Mouse (Mus musculus): ENCODE data around the gene Ptprb.

Ptprb gene

DNA sequence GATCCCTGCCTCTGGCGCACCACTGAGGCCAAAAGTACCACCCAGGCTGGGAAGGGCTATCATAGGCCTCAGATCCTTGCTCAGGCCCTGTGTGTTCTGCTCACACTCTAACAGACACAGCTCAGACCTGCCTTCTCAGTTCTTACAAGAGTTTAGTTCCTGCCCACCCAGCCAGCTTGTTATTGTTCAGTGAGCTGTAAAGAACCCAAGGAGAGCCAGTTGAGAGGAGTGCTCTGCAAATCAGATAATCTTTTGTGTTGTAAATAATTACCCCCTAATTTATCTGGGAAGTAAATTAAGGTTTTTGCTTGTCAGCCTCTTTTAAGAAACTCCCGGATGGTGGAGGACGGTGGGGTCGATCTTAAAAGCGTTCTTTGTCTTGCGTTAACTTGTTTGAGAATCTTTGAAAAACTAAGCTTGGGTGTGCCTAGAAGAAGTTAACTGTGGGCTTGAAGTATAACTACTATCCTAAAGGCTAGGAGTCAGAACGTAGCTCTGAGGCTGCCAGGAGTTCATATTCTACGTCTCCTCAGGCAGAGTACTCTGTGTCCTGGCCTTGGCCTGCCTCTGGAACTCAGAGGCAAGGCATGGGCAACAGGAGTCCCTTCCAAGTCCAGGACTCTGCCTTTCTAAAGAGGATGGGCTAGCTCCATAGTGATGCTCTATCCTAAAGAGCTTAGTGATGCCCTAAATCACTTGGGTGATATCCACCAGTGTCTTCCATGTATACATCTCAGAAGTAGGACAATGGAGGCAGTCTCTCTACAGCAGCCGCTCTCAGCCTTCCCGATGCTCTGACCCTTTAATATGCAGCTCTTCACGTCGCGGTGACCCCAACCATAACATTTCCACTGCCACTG, 107.7 kb downstream of the Ptprb start:
- no peak for DNase-seq

DNA sequence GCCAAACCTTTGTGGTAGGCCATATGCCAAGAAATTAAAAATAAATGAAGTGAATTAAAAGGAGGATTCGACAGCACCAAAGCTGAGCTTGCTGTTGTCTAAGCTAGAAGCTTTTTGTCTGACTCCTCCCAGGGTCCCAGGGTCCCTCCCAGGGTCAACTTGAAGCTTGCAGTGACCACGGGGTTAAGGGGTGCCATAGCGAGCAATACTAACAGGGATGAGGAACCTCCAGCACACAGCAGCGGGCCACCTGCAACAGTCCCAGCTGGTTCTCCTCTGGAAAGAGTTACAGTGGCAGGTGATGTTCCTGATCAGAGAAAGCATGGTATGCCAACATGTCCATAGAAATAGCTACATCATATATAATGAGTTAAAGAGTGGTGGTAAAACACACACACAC, 109.1 kb downstream of the Ptprb start:
- DNase-seq, result no peak

DNA sequence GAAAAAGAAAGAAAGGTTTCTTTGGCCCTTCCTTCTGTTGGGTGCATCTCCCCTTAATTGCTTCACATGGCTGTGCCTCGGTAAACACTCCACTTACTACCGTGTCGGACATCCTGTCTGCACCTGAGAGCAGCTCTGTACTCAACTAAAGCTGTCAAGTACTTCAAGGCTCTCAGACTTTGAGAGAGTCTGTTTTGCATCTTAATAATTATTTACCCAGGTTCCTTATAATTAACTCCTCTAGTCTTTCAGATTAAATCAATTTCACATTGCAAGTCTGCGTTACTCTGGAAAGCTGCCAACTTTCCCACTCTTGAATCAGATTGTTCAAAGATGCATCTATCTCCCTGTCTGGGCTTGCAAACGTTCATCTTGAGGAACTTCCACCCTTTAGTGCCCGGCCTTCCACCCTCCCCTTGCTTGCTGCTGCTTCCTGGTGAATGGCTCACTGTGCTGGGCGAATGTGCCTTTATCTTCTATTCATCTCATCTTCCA, 111.1 kb downstream of the Ptprb start:
- DNase-seq, result no peak

GRCm38 (mm10) chr10:116388840-116389239, 113.5 kb downstream of the Ptprb start:
- DNase-seq, result no peak

DNA sequence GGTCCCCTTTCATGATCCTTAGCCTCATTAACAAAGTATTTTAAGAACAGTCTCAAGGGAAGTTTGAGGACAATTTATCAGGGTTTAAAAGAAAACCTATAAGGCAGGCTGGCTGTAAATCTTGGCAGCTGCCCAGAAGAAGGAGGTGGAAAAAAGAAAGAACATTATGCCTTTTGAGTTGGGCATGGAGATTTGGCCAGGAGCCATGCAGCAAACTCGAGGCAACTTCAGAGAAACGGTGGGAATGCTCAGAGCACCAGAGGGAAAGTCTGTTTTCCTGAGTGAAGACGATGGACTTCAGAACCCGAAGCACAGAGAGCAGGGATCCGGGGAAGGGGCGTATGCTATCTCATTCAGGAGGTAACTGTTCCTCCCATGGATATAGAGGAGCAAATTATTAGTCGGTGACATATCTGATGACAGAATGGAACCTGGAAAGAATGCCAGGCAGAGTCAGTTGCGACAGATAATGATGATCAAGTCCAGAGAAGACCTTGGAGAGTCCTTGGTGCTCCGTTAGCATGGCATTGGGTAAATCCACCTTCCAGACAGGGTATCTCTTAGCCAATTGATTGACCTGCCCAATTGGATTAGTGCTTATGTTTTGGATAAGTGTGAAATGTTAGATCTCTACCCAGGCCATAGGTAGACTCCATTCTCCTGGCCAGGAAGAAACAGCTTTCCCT, 118.6 kb downstream of the Ptprb start:
- DNase-seq, result no peak

GRCm38 (mm10) chr10:116394585-116394984, 119.3 kb downstream of the Ptprb start:
- DNase-seq, result no peak

- no peak for DNase-seq
These were observed 121.0 kb downstream of the Ptprb start for GRCm38 (mm10) chr10:116396279-116396678.

GRCm38 (mm10) chr10:116396966-116397365, 121.6 kb downstream of the Ptprb start:
- no peak for DNase-seq

DNA sequence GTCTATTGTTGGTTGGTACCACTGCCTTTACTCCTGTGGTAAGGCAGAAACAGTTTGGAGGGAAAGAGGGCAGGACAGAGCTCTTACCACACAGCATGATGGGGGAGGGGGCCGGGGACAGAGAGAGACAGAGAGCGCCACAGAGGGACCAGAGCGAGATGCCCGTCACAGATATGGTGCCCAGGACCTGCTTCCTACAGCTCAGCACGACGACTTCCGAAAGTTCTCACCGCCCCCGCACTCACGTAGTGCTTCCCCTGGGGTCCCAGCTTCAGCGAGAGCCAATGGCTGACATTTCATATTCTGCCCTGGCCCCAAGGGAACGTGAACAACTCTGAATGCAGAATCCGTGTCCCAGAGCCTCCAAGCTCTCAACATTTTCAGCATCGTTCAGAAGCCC, 122.2 kb downstream of the Ptprb start:
- DNase-seq, result no peak

- no peak for DNase-seq
These were observed 122.7 kb downstream of the Ptprb start for GRCm38 (mm10) chr10:116397973-116398372.

DNA sequence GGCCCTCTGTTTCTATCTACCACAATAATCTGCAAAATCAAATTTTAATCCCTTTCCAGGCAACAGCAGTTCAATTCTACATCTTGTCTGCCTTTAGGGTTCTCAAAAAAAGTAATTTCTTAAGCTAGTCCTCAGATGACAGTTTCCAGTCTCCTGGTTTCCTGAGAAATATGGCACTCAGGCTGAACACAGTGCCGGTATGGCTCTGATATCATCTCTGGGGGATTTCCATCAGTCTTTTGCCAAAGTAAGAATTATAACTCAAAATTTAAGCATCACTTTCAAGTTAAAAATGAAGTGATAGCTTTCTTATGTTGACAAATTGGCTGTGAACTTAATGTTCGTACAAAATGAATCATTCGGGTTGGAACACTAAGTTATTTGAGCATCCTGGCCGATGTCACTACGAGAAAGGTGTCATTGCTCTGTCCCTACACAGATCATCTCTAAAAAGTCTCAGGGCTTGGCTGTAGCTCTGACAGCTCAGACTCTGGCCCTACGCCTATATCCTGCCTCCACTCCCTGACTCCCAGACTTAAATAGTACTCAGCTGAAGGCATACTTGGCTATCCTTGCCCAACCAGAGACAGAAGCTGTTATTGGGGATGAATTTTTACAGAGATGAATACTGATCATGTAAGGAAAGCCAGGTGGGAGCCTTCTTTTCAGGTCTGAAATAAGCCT, 127.6 kb downstream of the Ptprb start:
- DNase-seq, result peak; percentile 11

GRCm38 (mm10) chr10:116403679-116404078, 128.4 kb downstream of the Ptprb start:
- peak; percentile 13 for DNase-seq

- no peak for DNase-seq
These were observed 129.7 kb downstream of the Ptprb start for GRCm38 (mm10) chr10:116405011-116405410.

DNA sequence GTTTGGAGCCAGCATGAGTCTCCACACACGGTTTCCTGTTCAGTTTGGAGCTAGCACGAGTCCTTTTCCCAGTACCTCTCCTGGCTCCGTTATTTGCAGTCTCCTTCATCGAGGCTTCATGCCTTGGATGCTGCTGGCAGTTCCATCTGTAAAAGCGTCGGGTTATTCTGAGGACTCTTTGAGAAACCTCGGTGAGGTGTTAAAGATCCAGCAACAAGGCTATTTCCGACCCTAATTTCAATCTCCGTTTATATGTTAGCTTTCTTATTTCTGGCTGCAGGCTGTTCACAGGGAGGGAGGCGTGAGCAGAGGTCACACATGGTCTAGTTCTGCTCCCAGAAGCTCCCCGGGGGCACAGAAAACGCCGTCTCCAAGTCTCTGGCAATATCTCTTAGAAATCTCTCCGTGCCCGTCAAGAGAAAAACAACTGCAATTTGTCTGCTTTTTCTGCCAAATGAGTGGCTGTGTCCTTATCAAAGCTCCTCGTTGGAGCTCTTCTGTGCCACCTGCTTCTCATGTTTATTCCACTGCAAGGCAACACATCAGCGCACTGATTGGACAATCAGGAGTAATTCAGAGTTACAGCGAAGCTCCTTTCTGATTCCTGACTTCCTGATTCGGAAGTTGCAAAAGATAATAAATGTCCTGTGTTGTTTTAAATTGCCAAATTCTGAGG, 132.5 kb downstream of the Ptprb start:
- DNase-seq, result no peak

- no peak for DNase-seq
These were observed 135.5 kb downstream of the Ptprb start for GRCm38 (mm10) chr10:116410826-116411225.

DNA sequence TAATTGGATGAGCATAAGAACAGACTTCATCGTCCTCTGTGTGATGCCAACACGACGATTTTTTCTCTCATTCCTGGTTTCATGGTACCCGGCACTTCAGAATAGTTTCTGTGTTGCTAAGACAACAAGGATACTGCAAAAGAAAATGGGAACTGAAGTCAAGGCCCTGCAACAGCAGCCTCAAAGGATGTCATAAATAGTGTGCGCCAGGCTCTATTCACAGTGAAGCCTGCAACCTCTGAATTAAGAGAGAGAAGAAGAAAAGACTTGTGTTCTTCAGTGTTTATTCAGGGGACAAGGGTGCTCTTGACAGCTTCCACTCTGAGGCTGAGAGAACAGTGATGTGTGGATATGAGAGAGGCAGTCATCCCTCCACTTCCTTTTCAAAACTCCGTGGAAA, 140.8 kb downstream of the Ptprb start:
- DNase-seq, result no peak

GRCm38 (mm10) chr10:116416726-116417125, 141.4 kb downstream of the Ptprb start:
- DNase-seq, result no peak

GRCm38 (mm10) chr10:116418121-116418726, 142.9 kb downstream of the Ptprb start:
- DNase-seq, result peak; percentile 21

- no peak for DNase-seq
These were observed 145.7 kb downstream of the Ptprb start for GRCm38 (mm10) chr10:116420976-116421375.

DNA sequence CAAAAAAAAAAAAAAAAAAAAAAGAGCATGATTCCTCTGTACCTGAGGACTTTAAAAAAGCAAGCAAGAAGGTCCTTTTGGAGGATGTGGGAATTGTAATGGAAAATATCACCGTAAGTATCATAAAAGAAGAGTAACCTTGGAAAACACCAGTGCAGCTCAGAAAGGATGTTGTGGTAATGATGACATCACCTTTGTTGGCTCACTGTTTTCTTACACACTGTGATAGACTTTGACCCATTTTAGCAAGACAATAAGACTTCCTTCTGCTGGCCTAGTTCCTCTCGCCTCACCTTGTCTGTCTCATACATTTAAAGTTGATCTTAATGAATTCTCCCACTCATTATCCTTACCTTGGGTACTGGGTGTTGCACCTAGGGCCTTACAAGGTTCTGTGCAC, 147.2 kb downstream of the Ptprb start:
- no peak for DNase-seq

- no peak for DNase-seq
These were observed 149.6 kb downstream of the Ptprb start for GRCm38 (mm10) chr10:116424921-116425320.

DNA sequence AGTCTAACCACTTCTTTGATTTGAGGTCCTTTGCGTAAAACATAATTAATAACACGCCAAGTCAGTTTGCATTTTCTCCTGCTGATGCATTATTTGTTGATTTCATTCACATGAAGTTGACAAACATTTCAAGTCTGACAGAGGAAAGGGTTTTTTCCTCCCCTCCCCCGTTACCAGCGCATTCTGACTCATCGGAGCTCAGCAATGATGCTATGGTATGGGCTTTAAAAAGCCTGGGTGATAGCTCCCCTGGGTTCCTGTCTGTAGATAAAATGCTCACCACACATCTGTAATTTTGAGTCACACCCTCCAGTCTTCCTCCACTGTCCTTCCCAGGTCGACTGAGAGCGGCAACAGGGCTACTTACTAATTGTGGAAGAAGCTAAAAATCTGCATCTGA, 150.9 kb downstream of the Ptprb start:
- no peak for DNase-seq
